Mouse (Mus musculus) erythroblast, embryonic 14.5 days (primary cell): ENCODE measurements around the gene Ccz1.

Experiments used
- GATA1 ChIP-seq: IDR thresholded peaks from 2 replicates; pipeline ENCODE4 v1.6.1; 2012; ENCODE audit warnings: low read length, inconsistent platforms, mixed read lengths
- TAL1 ChIP-seq: IDR thresholded peaks from 3 replicates; pipeline ENCODE4 v1.6.1; 2012; ENCODE audit warnings: low read length, inconsistent platforms, mixed read lengths

DNA sequence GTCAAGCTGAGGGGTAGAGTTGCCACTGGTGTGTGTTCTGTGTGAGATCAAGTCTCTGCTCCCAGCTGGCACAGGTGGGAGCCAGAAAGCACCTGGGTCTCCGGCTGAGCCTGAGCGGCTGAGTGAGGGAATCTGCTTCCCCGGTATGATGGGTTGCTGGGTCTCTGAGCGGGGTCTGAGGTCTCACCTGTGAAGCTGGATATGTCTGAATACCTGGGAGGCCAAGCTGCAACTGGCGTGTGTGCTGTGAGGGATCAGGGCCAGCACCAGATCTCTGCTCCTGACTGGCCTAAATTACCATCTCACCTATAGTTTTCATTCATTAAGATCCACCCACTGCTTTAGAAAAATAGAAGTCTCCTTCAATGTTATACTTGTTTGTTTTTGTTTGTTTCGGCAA, 57.6 kb downstream of the Ccz1 start:
- TF ChIP-seq GATA1: no peak
- TF ChIP-seq TAL1: no peak
